Mouse (Mus musculus): ENCODE results near the gene N4bp2l2.

N4bp2l2 gene

GRCm38 (mm10) chr5:150641440-150641839 lies 24.5 kb downstream of the N4bp2l2 start:
- DNase-seq, result no peak

GRCm38 (mm10) chr5:150629692-150630091 lies 36.3 kb downstream of the N4bp2l2 start:
- DNase-seq, result no peak

GRCm38 (mm10) chr5:150629272-150629671 lies 36.7 kb downstream of the N4bp2l2 start:
- DNase-seq, result no peak

GRCm38 (mm10) chr5:150625528-150625927 lies 40.5 kb downstream of the N4bp2l2 start:
- no peak for DNase-seq

GRCm38 (mm10) chr5:150622792-150623191 lies 43.2 kb downstream of the N4bp2l2 start:
- DNase-seq, result no peak

GRCm38 (mm10) chr5:150621592-150621991 lies 44.4 kb downstream of the N4bp2l2 start:
- DNase-seq, result no peak

GRCm38 (mm10) chr5:150620588-150621135 lies 45.3 kb downstream of the N4bp2l2 start:
- no peak for DNase-seq

GRCm38 (mm10) chr5:150618599-150619355 lies 47.2 kb downstream of the N4bp2l2 start:
- DNase-seq, result no peak

- no peak for DNase-seq
Measured at GRCm38 (mm10) chr5:150616731-150617130, 49.3 kb downstream of the N4bp2l2 start.

- no peak for DNase-seq
Measured at GRCm38 (mm10) chr5:150616216-150616615, 49.8 kb downstream of the N4bp2l2 start.

GRCm38 (mm10) chr5:150614054-150614453 lies 51.9 kb downstream of the N4bp2l2 start:
- no peak for DNase-seq

- DNase-seq, result peak; percentile 67
Measured at GRCm38 (mm10) chr5:150611697-150612096, 54.3 kb downstream of the N4bp2l2 start.

GRCm38 (mm10) chr5:150611136-150611535 lies 54.8 kb downstream of the N4bp2l2 start:
- DNase-seq, result no peak

GRCm38 (mm10) chr5:150607631-150608030 lies 58.4 kb downstream of the N4bp2l2 start:
- no peak for DNase-seq

GRCm38 (mm10) chr5:150606131-150606530 lies 59.9 kb downstream of the N4bp2l2 start:
- no peak for DNase-seq

- DNase-seq, result no peak
Measured at GRCm38 (mm10) chr5:150601441-150602230, 64.3 kb downstream of the N4bp2l2 start.

- DNase-seq, result peak; percentile 64
Measured at GRCm38 (mm10) chr5:150600554-150601440, 65.2 kb downstream of the N4bp2l2 start.

- DNase-seq, result peak; percentile 9
Measured at GRCm38 (mm10) chr5:150599301-150600294, 66.4 kb downstream of the N4bp2l2 start.

- peak; percentile 34 for DNase-seq
Measured at GRCm38 (mm10) chr5:150598202-150599119, 67.5 kb downstream of the N4bp2l2 start.

- DNase-seq, result no peak
Measured at GRCm38 (mm10) chr5:150597088-150597487, 68.9 kb downstream of the N4bp2l2 start, which contains the start of gene N4bp2l1. Gene N4bp2l1 (minus strand): TSS chr5:150597188.

Measured in thymus, postnatal 25 days (tissue).